Mouse (Mus musculus): ENCODE data around the gene Stpg4. TPM values are rescaled to one million over a fixed set of nuclear protein-coding genes. Genes with fewer than 3 reads are reported as not detected.

The Stpg4 gene
- not detected in 2 replicates for polyA plus RNA-seq (2021; fragmentation: Nextera tagmentation)
- long read RNA-seq, experiment 1 = 0 reads
- long read RNA-seq, experiment 2 = 0 reads

GRCm38 (mm10) chr17:87427511-87427910, at the start of gene Stpg4:
TSS of gene Stpg4 (minus strand) at chr17:87427741.

DNA sequence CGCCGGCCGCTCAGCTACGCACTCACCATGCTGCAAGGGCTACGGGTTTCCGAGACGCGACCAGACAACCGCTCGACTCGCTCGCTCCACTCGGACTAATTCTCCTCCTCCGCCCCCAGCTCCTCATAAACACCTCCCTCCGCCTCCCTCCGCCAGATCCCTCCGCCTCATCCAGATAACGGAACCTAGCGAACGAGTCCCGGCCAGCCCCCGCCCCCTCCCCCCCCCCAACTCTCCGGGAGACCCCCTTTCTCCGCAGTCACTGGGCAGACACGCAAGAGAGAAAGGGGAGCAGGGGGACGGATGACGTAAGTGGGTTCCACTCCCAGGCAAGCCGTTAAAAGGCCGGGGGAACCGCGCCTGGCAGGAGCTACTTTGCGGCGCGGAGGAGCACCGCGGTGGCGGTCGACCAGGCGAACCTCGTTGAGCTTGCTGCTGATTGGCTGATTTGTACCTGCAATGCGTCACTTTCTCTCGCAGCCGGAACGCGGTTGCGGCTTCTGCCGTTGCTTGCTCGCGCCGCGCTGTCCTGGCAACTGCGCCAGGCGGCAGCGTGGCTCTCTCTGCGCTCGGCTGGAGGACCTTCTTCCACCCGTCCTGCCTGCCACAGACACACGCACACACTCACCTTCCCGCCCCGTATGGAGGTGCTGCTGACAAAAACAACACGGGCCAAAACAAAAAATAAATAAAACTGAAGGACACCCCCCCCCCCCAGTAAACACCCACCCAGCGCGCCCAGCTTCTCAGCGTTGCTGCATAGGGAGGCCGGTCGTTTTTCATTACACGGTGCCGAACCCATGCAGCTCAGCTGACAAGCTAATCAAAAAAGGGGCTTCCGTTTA, 19.4 kb upstream of the Stpg4 start, which contains the start of gene Calm2:
Gene Calm2 (minus strand): TSS at position 169 of the 845 bp plus-strand sequence.

Other genes with a start within 250 kb of the Stpg4 start
- gene Mcfd2, start 161.8 kb downstream of the Stpg4 start, polyA plus RNA-seq (2021; fragmentation: Nextera tagmentation) = 89.4 and 102 TPM in 2 replicates
- 7.0 and 8.4 TPM in 2 replicates for gene Ttc7, start 144.9 kb downstream of the Stpg4 start, polyA plus RNA-seq (2021; fragmentation: Nextera tagmentation)
- gene Calm2, start 19.2 kb upstream of the Stpg4 start, polyA plus RNA-seq (2021; fragmentation: Nextera tagmentation) = 3,375 and 4,545 TPM in 2 replicates
- gene Epcam, start 208.2 kb upstream of the Stpg4 start, polyA plus RNA-seq (2021; fragmentation: Nextera tagmentation) = 0.26 and 0.28 TPM in 2 replicates
- 12.1 and 16.6 TPM in 2 replicates for gene Msh2, start 244.6 kb upstream of the Stpg4 start, polyA plus RNA-seq (2021; fragmentation: Nextera tagmentation)

Data from left cerebral cortex, adult 6 months (tissue).